In the genomic region with DNA sequence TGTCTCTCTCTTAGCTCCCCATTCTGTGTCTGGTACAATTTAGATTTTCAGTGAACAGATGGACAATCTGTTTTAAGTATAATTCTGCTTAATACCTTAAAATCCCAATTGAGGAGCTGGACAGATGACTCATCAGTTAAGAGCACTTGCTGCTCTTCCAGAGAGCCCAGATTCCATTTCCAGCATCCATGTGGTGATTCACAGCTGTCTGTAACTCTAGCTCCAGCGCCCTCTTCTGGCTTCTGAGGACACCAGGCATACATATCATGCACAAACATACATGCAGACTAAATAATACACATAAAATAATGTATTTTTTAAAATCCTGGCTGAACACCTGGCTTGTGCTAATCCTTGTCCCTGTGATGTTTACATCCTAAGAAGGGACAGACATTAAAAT, we compare ENCODE assay signal across 12 mouse cellular contexts. TPM values are rescaled to one million over a fixed set of nuclear protein-coding genes. Genes with fewer than 3 reads are reported as not detected.
A peak's percentile ranks its signal among the peaks of the same experiment; 100 is the strongest.
DNase-seq lines count a peak whose midpoint lies in the region; ATAC-seq lines count a peak whose summit lies in the region.
"Had no signal": no experiment of that assay in that cellular context is flagged by ENCODE, and none has a peak within 500 bp of the region (broad histone marks: within the 10 kb centered on the region; RNA-seq: fewer than 3 reads in every experiment).

No protein-coding gene starts in this region.

- no peak overlapping the region for H3K27ac ChIP-seq in neural tube, embryonic 15.5 days (replicated peaks)
- H3K27ac ChIP-seq: heart, embryonic 13.5 days had no signal

- no peak overlapping the region for H3K4me3 ChIP-seq in neural tube, embryonic 15.5 days (replicated peaks)
- H3K4me3 ChIP-seq: heart, embryonic 13.5 days had no signal

- peak; percentile 40 to 57 for DNase-seq in left cerebral cortex, postnatal 14 days (ENCODE audit: low spot score in 2 of 2)
- DNase-seq in left cerebral cortex, adult 9 months (ENCODE audit: low spot score in 2 of 2) = no peak
- DNase-seq in ES-CJ7 (ENCODE audit: low read depth, low spot score) = peak; percentile 61
- DNase-seq in adipocyte (ENCODE audit: low spot score) = peak; percentile 33
- peak; percentile 61 for DNase-seq in layer of hippocampus, adult 9-11 months
- DNase-seq in heart, adult 9 months (ENCODE audit: low spot score in 2 of 2) = no peak
- DNase-seq: cerebellum, adult 2 months; liver had no signal

- WGBS in neural tube, embryonic 15.5 days = 3% methylated on average over 1 of the region's 1 CpGs

- H3K36me3 ChIP-seq in neural tube, embryonic 15.5 days = no peaks in the 10 kb centered on the region
- H3K36me3 ChIP-seq: heart, embryonic 13.5 days had no signal

- H3K4me1 ChIP-seq in neural tube, embryonic 15.5 days = peaks cover 19% of the 10 kb centered on the region

- H3K9me3 ChIP-seq in neural tube, embryonic 15.5 days (replicated peaks) = no peaks in the 10 kb centered on the region

- peaks cover 11% of the 10 kb centered on the region; the same call in 1 of the 2 replicates for H3K27me3 ChIP-seq in neural tube, embryonic 15.5 days (replicated peaks)

- H3K4me2 ChIP-seq in neural tube, embryonic 15.5 days = no peak overlapping the region
- H3K4me2 ChIP-seq: heart, embryonic 13.5 days had no signal

- intact Hi-C loops in left cerebral cortex, postnatal 14 days (cut with DNase I) = no loop called here

- no peak for ATAC-seq in neural tube, embryonic 15.5 days (ENCODE audit: low FRiP score)
- no peak for ATAC-seq in granulocyte monocyte progenitor cell, adult 5-6 weeks (replicated peaks; ENCODE audit: poor library complexity, severe bottlenecking)

- no peak overlapping the region for H3K9ac ChIP-seq in neural tube, embryonic 15.5 days (replicated peaks)
- H3K9ac ChIP-seq: heart, embryonic 13.5 days had no signal

RNA-seq across cellular contexts. Expression of a gene that starts 1.4 kb away (rescaled TPM):
- total RNA-seq in left cerebral cortex, postnatal 14 days (2021) = under 1 TPM in 1 of 2 experiments, not detected in 1; 0.59 TPM
- 2.1 and 2.9 TPM in 2 replicates for polyA plus RNA-seq in neural tube, embryonic 15.5 days (2015; fragmentation: Nextera tagmentation; extraction: Ambion mirVana)
- total RNA-seq in granulocyte monocyte progenitor cell, adult 5-6 weeks (2014; fragmentation: Nextera tagmentation) = not detected in 2 replicates
- total RNA-seq in granulocyte monocyte progenitor cell, adult 5-6 weeks (2017) = not detected in 2 replicates

RNA-seq across cellular contexts. Expression of a gene that starts 11.8 kb away (rescaled TPM):
- total RNA-seq in left cerebral cortex, postnatal 14 days (2021) = under 1 TPM; 0.25 to 0.51 TPM
- polyA plus RNA-seq in neural tube, embryonic 15.5 days (2015; fragmentation: Nextera tagmentation; extraction: Ambion mirVana) = 0.31 and 1.9 TPM in 2 replicates
- not detected in 2 replicates for total RNA-seq in granulocyte monocyte progenitor cell, adult 5-6 weeks (2014; fragmentation: Nextera tagmentation)
- total RNA-seq in granulocyte monocyte progenitor cell, adult 5-6 weeks (2017) = 0.13 TPM in 1 of 2 replicates, not detected in the other

RNA-seq across cellular contexts. Expression of a gene that starts 18.9 kb away (rescaled TPM):
- not detected for total RNA-seq in left cerebral cortex, postnatal 14 days (2021)
- 0.60 and 0.77 TPM in 2 replicates for polyA plus RNA-seq in neural tube, embryonic 15.5 days (2015; fragmentation: Nextera tagmentation; extraction: Ambion mirVana)
- total RNA-seq in granulocyte monocyte progenitor cell, adult 5-6 weeks (2014; fragmentation: Nextera tagmentation) = not detected in 2 replicates
- not detected in 2 replicates for total RNA-seq in granulocyte monocyte progenitor cell, adult 5-6 weeks (2017)
- polyA plus RNA-seq: cerebellum, adult 2 months; heart, embryonic 13.5 days; neural tube, embryonic 14.5 days had no signal

RNA-seq across cellular contexts. Expression of a gene that starts 37.5 kb away (rescaled TPM):
- 1 to 10 TPM in 1 of 2 experiments, under 1 TPM in 1; 0.70 to 1.1 TPM for total RNA-seq in left cerebral cortex, postnatal 14 days (2021)
- polyA plus RNA-seq in neural tube, embryonic 15.5 days (2015; fragmentation: Nextera tagmentation; extraction: Ambion mirVana) = 2.4 and 2.5 TPM in 2 replicates
- total RNA-seq in granulocyte monocyte progenitor cell, adult 5-6 weeks (2014; fragmentation: Nextera tagmentation) = not detected in 2 replicates
- total RNA-seq in granulocyte monocyte progenitor cell, adult 5-6 weeks (2017) = not detected in 2 replicates

RNA-seq across cellular contexts. Expression of a gene that starts 50.9 kb away (rescaled TPM):
- total RNA-seq in left cerebral cortex, postnatal 14 days (2021) = 10 to 100 TPM; 20.1 to 23.3 TPM
- polyA plus RNA-seq in neural tube, embryonic 15.5 days (2015; fragmentation: Nextera tagmentation; extraction: Ambion mirVana) = 54.9 and 63.1 TPM in 2 replicates
- 1.8 and 7.4 TPM in 2 replicates for total RNA-seq in granulocyte monocyte progenitor cell, adult 5-6 weeks (2014; fragmentation: Nextera tagmentation)
- total RNA-seq in granulocyte monocyte progenitor cell, adult 5-6 weeks (2017) = 4.5 and 5.5 TPM in 2 replicates

Comparison
In these comparisons a context has a peak if more than half of its experiments do, and no peak if none do; other contexts are left out.
1. DNase-seq: peak in left cerebral cortex, postnatal 14 days (2 of 2), ES-CJ7 (single experiment), adipocyte (single experiment) and layer of hippocampus, adult 9-11 months (single experiment); none in left cerebral cortex, adult 9 months (0 of 2) and heart, adult 9 months (0 of 2).